Mouse (Mus musculus): Measurements from ENCODE around the gene Ptprcap.
"Not testable (repeated sequence)": the region's sequence is repeated elsewhere in the genome, so short reads cannot be mapped to it uniquely, and the experiment has no call there.

The Ptprcap gene

GRCm38 (mm10) chr19:4153232-4153654, at the start of gene Ptprcap:
TSS of gene Ptprcap (plus strand) at chr19:4153604.
- DNase-seq, result peak; percentile 73

- DNase-seq, result no peak
Measured at GRCm38 (mm10) chr19:4103792-4104191, 49.6 kb upstream of the Ptprcap start.

GRCm38 (mm10) chr19:4104675-4105194, 48.7 kb upstream of the Ptprcap start:
- DNase-seq, result no peak

DNA sequence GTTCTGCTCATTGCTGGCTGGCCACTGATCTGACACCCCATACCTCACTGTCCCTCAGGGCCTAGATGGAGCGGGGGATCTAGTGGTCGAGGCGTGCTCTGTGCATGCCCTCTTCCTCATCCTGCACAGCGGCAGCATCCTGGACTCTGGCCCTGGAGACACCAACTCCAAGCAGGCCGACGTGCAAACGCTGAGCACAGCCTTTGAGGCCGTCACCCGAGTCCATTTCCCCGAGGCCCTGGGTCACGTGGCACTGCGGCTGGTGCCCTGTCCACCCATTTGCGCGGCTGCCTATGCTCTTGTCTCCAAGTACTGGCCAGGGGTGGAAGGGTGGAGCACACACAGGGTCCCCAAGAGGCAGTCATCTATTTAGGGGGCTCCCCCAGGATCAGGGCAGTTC, 46.8 kb upstream of the Ptprcap start:
- no peak for DNase-seq

GRCm38 (mm10) chr19:4108535-4108934, 44.9 kb upstream of the Ptprcap start:
- no peak for DNase-seq

DNA sequence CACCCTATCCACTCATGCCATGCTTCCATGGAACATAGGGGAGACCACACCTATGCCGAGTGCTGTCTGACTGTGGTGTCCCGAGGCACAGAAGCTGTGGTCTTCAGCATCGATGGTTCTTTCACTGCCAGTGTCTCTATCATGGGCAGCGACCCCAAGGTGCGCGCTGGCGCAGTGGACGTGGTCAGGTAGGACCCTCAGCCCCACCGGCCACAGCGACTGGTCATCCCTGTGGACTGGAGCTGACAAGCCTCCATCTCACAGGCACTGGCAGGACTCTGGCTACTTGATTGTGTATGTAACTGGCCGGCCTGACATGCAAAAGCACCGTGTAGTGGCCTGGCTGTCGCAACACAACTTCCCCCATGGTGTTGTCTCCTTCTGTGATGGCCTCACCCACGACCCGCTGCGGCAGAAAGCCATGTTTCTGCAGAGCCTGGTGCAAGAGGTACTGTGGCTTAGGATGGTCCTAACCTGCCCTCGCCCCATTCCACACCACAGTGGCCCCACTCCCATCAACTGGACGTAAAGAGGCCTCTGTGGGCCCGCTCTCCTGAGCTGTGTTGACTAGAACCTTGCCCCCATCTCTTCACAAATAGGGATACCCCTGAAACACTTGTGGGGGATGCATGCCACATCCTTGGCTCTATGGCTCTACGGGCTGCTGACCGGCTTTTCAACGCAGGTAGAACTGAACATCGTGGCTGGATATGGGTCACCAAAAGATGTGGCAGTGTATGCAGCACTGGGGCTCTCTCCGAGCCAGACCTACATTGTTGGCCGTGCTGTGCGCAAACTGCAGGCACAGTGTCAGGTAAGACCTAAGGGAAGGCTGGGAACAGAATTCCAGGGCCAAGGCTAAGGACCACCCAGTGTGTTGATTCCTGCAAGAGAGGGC, 41.1 kb upstream of the Ptprcap start:
- DNase-seq, result no peak

DNA sequence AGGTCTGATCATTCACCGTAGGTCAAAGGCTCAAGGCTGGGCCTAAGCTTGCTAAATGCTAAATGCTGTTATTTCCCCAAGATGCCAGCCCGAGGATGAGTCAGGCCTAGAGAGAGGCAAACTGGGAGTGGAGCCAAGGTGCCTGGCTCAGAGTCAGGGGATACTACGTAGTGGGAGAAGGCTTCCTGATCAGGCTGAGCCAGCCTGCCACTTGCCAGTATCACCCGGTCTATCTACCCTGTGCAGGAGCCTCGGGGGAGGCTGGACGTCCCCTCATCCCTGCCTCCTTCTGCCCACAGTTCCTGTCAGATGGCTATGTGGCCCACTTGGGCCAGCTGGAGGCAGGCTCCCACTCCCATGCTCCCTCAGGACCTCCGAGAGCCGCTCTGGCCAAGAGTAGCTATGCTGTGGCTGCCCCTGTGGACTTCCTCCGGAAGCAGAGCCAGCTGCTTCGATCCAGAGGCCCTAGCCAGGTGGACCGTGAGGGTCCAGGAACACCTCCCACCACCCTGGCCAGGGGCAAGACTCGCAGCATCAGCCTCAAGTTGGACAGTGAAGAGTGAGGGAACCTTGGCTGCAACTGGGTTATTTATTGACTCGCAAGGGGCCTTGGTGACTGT, 40.1 kb upstream of the Ptprcap start:
- peak; percentile 98 for DNase-seq

- peak in 1 of 2 experiments; percentile 18 for DNase-seq
Measured at GRCm38 (mm10) chr19:4113806-4114230, 39.6 kb upstream of the Ptprcap start.

GRCm38 (mm10) chr19:4114551-4114950, 38.9 kb upstream of the Ptprcap start:
- DNase-seq, result no peak

GRCm38 (mm10) chr19:4115144-4115543, 38.3 kb upstream of the Ptprcap start:
- no peak for DNase-seq

GRCm38 (mm10) chr19:4115816-4116215, 37.6 kb upstream of the Ptprcap start:
- no peak for DNase-seq

GRCm38 (mm10) chr19:4117006-4117405, 36.4 kb upstream of the Ptprcap start:
- DNase-seq, result no peak

DNA sequence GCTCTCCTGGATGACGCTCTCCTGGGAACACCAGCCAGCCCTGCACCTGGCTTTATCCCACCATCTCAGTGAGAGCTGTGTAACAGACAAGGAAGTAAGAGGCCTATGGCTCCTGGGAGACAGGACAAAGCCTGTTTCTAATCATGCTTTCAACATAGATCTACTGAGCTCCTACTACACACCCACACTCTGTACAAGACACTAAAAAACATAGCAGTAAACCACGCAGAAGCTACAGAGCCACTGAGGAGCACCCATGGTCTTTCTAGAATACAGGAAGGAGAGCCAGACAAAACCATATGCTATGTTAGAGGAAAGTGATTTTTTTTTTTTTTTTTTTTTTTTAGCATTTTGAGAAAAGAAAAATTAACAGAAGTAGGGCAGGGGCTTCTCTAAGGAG, 35.1 kb upstream of the Ptprcap start:
- DNase-seq, result no peak

- no peak for DNase-seq
Measured at GRCm38 (mm10) chr19:4119716-4120487, 33.5 kb upstream of the Ptprcap start.

GRCm38 (mm10) chr19:4120496-4120895, 32.9 kb upstream of the Ptprcap start:
- DNase-seq, result no peak

GRCm38 (mm10) chr19:4121097-4121805, 32.2 kb upstream of the Ptprcap start:
- peak; percentile 97 to 99 for DNase-seq

DNA sequence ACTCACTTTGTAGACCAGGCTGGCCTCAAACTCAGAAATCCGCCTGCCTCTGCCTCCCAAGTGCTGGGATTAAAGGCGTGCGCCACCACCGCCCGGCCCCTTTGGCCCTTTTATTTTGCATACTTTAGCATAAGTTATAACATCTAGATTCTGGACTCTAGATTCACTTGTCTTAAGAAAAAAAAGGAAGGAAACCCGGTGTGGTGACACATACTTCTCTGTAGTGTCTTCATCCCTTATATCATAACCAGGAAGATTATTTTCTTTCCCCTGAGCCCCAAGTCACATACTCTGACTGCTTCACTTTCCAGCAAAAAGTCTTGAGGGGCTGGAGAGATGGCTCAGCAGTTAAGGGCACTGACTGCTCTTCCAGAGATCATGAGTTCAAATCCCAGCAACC, 31.5 kb upstream of the Ptprcap start:
- not testable (repeated sequence) for DNase-seq

- no peak for DNase-seq
Measured at GRCm38 (mm10) chr19:4122411-4123370, 30.7 kb upstream of the Ptprcap start.

- DNase-seq, result no peak
Measured at GRCm38 (mm10) chr19:4124432-4124831, 29.0 kb upstream of the Ptprcap start.

DNA sequence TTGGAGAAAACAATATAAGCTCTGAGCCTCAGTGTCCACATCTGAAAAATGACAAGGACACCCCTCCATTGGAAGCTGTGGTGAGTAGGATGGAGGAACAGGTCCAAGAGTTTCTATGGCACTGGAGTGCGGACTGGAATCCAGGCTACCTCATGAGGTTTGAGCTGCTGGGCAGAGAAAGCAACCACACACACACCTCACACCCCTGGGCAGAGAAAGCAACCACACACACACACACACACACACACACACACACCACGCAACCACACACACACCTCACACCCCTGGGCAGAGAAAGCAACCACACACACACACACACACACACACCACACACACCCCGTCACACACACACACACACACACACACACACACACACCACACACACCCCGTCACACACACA, 28.1 kb upstream of the Ptprcap start:
- DNase-seq, result peak in 1 of 2 experiments; percentile 42
